Mouse (Mus musculus) embryo, embryonic 11 days (tissue): Measurements from ENCODE around the gene Snx30.

Experiments used
- DNase-seq: peaks from one replicate; pipeline ENCODE4 v3.0.0-alpha.2; 2015

Snx30 gene

DNA sequence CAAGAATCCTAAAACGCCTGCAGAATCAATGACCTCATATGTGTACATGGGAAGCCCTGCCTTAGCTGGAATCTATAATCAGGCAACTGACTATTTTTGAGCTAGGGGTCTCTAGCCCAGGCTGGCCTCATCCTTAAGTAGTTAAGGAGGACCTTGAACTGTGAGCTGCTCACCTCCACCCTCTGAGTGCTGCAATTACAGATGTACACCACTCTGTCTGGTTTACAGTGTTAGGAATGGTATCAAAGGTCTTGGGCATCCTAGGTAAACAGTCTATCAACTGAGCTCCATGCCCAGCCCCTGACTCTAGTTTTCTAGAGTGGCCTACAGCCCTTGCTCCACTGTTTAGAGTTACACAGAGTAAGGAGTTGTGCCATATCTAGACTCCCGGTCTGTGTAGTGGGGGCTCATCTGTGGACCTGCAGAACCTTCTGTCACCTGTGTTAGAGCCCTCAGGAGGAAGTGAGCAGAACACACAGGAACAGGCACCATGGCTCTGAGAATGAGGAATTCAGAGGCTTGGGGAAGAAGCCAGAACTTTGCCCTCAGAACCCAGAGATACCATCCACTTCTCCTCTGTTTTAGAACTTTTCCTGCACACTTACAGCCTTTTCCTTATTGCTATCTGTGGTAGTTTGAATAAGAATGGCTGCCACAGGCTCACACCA is 9.7 kb upstream of the Snx30 start:
- DNase-seq, result no peak

DNA sequence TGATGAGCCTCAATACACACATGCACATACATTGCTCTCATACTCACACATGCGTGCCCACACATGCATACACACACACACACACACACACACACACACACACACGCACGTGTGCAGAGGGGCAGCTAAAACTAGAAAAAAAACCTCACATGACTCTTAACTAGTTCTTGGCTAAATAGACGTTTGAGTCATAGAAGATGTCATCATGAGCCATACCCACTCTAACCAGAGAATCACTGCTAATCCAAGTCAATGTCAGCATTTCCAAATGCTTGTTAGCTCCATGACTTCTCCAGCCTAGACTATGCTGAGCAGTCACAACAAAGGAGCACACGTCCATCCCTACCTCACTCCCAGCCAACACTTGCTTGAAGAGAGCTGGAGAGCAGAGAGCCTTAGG is 5.5 kb upstream of the Snx30 start:
- DNase-seq, result no peak

DNA sequence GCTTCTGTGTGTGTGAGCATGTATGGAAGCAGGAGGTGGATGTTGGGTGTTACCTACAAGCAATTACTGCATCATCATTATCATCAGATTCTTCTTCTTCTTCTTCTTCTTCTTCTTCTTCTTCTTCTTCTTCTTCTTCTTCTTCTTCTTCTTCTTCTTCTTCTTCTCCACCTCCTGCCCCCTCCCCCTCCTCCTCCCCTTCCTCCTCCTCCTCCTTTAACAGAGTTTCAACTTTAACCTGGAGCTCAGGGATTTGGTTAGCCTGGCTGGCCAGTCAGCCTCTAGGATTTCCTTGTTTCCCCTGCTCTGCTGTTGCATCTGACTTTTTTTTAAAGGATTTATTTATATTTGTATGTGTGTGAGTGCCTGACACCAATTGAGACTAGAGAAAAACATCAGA is 4.2 kb upstream of the Snx30 start, which contains the start of gene Inip:
Gene Inip (minus strand): TSS at position 101 of the 400 bp plus-strand sequence.
- no peak for DNase-seq

DNA sequence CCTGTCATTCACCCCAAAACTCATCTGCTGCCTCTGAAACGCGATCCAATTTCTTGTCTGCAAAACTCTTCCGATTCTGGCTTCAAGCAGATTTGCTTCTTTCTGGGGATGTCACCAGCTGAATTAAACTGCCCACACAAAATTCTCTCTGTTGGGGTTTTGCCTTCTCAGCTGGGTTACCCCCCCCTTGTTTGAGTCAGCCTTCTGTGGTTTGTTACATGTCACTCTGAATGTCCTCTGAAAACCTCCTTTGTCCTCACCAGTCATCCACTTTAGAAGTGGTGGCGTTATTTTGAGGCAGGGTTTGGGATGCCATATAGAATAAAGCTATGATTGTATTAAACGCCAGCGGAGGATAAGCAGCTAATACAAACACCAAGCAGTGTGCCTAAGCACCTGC is 3.5 kb upstream of the Snx30 start:
- no peak for DNase-seq

DNA sequence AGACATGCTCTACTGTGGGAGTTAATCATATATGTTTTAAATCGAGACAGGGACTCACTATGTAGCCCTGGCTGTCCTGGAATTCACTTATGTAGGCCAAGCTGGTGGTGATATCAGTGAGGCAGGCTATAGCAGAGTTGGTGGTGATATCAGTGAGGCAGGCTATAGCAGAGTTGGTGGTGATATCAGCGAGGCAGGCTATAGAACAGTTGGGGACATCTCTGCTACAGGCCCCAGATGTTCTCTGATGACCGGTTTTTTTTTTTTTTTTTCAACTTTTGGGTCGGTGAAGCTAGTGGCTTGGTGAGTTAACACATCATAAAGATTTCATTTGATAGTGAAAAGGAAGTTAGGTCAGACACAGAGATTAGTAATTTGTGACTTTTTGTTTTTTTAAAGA is 2.8 kb upstream of the Snx30 start:
- DNase-seq, result no peak

DNA sequence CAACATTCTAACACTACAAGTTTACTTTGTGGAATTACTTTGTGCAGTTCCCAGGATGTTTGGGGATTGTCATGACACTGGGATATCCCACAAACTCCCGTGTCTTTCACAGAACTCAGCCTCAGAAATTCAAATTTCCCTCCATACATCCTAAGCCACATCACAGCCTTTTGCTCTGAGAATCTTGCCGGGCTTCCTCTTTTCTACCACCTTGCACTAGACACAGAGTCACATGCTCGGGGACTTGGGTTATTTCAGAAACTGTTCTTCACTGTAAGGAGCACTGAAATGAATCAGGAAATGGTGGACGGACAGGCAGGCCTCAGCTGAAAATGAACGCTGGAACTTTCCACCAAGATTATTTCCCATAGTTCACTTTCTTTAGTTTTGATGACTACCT is 2.3 kb upstream of the Snx30 start:
- DNase-seq, result no peak

DNA sequence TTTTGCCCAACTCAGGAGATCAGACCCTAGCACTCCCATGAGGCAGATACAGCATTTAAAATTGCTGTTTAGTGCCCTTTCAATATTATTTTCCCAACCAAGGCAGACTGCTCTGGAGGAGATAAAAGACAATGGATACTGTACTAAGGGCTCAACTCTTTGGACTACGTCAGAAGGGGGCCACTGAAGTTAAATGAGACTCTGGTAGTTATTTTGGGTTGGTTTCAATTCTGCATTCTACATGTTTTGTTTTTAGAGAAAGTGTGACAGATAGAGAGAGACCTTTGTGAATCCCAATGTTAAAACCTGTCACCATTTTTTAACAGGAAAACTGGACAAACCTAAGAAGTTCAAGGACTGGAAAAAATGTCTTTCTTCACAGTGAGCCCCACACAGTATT is 886 bp upstream of the Snx30 start:
- DNase-seq, result no peak

DNA sequence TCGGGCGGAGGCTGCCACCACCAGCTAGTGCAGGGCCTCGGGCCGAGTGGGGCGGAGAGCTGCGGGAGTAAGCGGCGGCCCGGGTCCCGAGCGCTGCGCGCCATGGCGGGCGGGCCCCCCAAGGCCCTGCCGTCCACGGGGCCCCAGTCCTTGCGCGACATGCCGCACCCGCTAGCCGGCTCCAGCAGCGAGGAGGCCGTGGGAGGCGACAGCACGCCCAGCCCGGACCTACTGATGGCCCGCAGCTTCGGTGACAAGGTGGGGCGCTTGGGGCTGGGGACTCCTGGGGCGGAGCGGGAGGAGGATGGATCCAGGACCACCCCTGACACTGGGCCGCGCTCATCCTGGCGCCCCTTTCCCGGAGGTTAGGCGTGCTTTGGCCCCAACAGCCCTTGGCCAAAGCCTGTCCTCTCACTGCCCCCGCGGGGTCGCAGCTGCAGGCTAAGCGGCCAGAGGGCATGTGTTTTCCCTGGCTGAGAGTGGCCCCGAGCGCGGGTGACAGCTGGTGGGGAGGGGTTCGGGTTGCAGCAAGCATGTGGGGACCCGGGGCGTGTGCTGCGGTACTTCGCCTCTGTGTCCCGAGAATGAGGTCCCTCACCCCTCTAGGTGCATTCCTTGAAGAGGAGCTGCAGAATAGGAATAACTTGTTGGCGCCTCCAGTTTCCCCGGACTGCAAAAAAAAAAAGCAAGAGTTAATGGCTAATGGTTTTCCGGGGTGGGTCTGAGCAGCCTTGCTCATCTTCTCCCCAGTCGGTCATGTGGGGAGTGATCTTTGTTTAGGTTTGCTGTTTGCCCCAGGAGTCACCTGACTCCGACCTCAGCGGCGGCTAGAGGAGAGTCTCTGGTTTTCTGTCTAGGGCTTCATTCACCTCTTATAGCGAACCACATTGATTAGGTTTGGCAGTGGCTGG is 583 bp downstream of the Snx30 start:
- peak; percentile 60 for DNase-seq

DNA sequence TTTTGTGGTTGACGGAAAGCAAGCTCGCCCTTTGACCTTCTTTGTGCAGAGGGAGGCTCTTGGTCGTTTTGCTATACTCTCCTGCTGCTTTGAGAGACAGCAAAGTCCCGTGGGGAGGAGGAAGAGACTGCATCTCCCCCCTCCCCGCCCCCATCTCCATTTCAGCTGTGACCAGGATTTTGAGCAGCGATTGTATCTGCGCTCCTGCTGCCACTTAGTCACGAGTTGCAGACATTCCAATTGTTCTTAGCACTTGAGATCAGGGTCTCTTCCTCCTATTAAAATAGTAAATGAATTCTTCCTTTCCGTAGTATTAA is 1.2 kb downstream of the Snx30 start:
- DNase-seq, result peak; percentile 68

DNA sequence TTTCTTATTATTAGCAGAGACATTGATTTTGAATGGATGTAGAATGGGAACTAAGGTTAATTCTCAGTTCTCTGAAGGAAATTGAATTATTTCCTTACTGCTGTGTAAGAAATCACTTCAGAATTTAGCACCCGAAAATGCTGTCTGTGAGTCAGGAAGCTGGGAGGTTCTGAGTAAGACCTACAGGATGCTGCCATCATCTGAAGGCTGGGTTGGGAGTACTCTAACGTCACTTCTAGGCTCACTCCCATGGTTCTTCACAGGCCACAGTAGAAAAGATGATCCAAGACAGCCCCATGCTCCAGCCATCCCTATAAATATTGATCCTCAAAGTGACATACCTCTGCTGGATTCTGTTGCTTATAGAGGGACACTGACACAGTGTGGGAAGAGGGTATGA is 1.9 kb downstream of the Snx30 start:
- no peak for DNase-seq

DNA sequence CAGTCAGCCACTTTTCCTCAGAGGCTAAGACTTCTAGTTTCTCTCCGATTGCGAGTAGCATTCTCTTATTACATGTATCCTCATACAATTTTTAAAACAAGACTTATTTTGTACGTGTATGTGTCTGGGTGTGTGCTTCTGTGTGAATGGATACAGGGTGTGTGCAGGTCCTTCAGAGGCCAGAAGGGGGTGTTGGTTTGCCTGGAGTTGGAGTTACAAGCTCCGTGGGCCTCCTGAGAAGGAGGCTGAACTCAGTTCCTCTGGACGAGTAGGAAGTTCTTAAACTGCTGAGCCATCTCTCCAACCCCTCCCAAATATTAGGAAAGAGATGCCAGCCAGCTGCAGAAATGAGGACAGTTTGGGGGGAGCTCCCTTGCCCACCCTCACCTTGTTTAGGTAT is 2.8 kb downstream of the Snx30 start:
- no peak for DNase-seq

DNA sequence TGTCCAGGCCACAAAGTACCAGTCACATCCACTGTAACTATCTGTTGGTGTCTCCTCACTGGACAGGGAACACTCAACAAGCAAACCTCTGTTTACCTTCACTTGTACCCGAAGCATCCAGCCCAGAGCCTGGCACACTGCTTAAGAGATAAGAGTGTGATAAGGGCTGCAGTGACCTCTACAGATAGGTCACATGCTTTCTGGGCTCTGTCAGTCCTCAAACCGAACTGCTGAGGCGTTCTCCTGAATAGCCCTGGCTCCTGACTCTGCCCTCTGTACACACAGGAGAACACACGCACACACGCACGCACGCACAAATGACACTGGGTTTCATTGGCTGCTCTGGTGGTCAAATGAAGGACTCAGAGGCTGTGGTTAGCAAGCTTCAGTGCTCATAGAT is 8.5 kb downstream of the Snx30 start:
- DNase-seq, result no peak

DNA sequence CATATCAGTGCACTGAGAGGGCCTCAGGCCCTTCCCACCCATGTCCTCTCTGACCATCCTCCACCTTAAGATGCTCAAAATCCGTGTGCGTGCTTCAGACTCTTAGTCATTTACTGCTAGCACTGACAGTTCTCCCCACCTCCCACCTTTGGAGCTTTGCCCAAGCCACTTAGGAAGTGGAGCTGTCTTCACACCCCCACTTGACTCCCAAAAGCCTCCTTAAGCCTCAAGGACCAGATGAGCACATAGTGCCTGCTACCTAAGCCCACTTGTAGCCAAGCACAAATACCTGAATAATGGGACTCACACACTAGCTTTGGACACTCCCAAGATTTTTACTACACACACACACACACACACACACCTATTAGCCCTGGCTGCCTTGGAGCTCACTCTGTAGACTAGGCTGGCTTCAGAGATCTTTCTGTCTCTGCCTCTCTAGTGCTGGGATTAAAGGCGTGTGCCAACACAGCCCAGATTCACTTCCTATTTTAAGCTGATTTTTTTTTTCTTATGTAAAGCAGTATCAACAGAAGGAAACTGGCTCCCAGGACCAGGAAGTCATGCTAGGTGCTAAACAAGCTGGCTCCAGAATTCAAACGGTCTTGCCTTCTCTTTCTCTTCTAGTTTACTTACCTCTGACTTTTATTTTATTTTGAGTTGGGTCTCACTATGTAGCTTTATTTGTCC is 9.6 kb downstream of the Snx30 start:
- no peak for DNase-seq

DNA sequence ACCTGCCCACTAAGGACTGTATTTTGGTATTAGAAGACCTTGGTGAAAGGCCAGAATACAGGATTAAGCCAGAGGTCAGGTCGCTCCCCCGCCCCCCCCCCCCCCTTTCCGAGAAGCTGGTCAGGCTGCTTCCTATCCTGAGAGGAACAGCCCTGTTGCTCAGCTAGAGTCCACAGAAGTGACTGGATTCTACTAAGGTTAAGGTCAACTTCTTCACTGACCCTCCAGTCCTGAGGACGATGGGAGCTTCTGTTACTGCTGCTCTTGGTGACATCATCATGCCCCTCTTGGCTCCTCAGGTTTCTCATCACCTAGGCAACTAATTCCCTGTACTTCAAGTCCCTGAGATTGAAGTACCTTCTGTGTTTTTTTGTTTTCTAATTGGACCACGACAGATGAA is 10.4 kb downstream of the Snx30 start:
- DNase-seq, result no peak

DNA sequence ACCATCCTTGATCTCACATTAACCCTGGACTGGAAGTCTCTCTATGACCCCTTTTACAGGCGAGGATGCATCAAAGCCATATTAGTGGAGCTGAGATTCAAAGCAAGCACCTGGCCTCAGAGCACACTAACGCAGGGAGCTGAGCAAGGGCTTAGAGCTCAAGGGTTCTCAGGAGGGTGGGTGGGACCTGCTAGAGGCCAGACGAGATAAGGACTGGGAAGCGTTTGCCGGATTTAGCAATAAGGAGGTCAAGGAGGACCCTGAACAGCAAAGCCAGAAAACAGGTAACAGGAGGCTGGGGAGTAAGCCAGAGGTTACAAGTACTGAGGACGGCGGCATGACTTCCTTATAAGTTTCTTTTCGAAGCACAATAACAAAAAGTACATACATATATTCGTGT is 10.8 kb downstream of the Snx30 start:
- DNase-seq, result no peak

DNA sequence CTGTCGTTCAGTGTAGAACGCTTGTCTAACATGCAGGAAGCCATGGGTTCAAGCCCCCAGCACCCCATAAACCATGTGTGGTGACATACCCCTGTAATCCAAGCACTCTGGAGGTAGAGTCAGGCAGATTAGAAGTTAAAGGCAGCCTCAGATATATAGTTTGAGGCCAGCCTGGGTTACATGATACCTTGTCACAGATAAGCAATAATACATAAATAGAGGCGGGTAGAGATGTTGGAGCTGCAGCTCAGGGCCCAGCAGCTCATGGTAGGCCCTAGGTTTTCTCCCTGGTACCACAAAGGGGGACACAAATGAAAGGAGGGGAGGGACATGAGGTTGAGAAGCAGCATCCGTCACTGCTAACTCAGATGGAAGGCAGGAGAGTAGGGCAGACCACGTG is 12.2 kb downstream of the Snx30 start:
- DNase-seq, result no peak

DNA sequence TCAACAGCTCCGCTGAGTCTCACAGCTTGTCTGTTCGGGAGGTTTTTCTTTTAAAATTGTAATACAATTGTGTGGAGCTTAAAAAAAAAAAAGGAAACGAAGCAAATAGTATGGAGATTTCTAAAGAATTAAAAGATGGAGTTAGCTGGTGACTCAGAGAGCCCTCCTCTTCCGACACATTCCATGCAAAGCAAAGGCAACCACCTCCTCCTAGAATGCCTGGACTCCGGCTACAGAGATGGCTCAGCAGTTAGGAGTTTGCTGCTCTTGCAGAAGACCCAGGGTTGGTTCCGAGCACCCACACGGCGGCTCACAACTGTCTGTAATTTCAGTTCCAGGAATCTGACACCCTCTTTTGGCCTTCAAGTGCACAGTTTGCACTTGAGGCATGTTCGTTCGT is 12.9 kb downstream of the Snx30 start:
- DNase-seq, result no peak

DNA sequence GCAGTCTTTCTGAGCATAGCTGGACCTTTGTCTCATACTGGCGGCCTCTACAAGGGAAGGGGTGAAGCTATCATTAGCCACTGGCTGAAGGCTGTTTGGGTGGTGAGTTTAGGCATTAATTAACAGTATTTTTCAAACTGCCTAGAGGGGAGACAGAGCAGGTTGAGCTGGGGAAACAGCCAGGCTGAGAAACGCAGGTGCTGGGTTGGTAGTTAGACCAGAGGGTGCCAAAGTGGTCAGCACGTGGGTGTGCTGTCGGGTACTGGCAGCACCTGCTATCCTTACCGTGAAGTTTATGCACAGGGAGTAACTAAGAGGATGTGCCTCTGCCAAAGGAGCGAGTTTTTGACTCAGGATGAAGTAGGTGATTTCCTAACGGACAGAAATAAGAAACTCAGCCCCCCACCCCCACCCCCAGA is 13.4 kb downstream of the Snx30 start:
- DNase-seq, result no peak

DNA sequence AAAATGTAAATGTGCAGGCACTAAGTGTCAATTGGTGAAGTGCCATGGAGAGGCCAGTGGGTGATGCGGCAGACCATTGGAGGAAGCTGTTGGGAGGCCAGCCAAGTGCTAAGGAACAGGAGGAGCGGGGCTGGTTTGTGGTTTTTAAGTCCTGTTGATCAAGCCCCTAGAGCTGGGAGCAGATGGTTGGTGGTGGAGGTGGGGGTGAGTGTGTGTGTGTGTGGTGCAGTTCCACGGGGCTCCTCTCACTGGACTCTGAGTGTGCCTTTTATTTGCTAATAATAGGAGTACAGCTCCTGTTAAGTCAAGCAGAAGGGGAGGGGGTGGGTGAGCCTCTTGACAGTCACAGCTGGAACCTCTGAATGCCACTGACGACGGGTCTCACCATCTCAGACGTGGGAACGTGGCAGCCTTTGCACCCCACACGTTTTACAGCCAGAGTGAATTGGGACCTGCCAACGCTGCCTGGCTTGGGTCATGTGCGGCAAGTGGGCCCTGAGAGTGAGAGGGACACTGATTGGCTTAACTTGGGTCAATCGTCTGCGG is 13.9 kb downstream of the Snx30 start:
- DNase-seq, result peak; percentile 31

DNA sequence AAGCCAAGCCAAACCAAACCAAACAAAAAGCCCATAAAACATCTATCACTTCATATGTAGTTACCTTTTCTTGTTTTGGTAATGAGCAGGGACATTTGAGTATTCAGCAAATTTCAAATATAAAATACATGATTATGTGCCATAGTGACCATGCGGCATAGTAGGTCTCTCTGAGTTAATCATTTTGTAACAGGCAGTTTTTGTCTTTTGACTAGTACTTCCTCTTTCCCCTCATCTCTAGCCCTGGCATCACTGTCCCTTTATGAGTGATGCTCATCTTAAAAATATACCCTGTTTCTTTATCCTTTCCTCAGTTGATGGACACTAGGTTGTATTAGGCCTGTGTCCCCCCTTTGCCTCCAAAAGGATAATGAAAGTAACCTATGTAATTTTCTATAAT is 15.9 kb downstream of the Snx30 start:
- DNase-seq, result no peak

DNA sequence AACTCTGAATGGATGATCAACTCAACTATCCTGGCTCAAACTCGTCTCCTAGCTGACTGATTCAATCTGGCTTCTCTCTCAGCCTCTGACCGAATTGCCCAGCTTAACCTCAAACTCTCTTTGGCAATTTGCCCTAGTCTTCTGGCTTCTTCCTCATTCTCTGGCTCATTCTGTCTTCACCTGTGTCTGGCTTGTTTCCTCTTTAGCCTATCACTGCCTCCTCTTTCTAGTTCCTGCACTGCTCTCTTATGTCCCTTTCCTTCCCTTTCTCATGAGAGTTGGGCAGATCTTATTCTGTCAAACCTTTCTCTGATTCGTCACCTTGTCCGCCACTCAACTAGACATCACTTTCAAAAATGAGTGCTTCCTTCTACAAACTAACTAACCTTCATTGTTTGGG is 16.5 kb downstream of the Snx30 start:
- no peak for DNase-seq

DNA sequence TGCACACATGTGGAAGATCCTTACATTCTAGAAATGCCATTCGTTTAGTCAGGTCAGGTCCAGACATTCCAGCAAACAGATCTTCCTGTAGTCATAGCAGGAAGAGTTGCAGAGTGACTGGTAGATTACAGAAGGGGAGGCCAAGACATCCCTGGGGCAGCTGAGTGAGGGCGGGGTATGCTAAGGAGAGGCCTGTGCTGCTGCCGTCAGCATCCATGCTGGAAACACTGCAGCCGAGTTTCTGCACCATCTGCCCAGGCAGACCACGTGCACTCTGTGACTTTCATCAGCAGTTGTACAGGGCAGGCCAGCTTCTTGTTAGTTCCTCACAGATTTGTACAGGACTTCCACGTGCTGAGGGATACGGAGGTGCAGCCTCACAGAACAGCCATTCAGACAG is 17.8 kb downstream of the Snx30 start:
- peak; percentile 37 for DNase-seq

DNA sequence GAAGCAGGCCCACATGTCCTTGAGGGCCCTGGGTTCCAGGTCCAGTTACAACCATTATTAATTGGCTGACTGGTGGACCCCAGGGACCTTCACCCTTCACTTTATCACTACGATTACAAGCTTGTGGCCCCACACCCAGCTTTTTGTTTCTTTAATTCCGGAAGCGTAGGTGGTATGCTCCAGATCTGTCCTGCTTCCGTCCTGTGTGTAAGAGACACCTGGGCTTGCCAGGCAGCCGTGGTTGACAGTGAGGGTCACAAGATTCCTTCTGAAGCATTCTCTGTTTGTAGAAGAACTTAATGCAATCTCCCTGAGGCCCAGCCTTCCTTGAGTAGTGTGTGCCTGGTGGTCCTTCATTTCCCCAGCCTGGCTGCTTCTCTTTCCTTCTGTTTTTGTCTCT is 19.2 kb downstream of the Snx30 start:
- DNase-seq, result no peak

DNA sequence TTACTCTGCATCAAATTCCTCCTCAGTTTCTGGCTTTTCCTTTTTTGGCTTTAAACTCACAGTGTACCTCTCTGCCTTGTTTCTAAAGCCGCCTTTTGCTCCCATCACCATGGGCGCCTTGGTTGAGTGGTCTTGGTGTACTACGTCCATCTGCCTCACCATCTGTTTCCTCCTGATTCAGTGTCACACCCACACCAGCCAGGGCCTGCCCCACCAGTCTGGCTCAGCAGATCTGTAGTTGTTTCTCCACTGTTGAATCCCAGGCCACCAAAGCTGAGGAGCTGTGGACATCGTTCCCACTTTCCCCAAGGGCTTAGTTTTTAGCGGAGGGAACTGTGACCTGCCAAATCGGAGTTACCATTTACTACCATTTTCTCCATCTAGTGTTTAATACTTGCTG is 20.0 kb downstream of the Snx30 start:
- no peak for DNase-seq
